Mouse (Mus musculus) megakaryocyte, embryonic 14.5 days (primary cell): ENCODE results near the gene Cd3d.

Experiments used
- FLI1 ChIP-seq: IDR thresholded peaks from 2 replicates; pipeline ENCODE4 v1.6.1; 2012; ENCODE audit warnings: low read length, inconsistent platforms, mixed read lengths
- GATA1 ChIP-seq: IDR thresholded peaks from 3 replicates; pipeline ENCODE4 v1.6.1; 2012; ENCODE audit warnings: mixed read lengths, low read length, inconsistent platforms, borderline replicate concordance

GRCm38 (mm10) chr9:44981676-44982075 is at the start of gene Cd3d:
- TF ChIP-seq GATA1 (no peak), FLI1 (no peak)
